Comparison of ENCODE assay signal across 12 mouse cellular contexts in the genomic region with DNA sequence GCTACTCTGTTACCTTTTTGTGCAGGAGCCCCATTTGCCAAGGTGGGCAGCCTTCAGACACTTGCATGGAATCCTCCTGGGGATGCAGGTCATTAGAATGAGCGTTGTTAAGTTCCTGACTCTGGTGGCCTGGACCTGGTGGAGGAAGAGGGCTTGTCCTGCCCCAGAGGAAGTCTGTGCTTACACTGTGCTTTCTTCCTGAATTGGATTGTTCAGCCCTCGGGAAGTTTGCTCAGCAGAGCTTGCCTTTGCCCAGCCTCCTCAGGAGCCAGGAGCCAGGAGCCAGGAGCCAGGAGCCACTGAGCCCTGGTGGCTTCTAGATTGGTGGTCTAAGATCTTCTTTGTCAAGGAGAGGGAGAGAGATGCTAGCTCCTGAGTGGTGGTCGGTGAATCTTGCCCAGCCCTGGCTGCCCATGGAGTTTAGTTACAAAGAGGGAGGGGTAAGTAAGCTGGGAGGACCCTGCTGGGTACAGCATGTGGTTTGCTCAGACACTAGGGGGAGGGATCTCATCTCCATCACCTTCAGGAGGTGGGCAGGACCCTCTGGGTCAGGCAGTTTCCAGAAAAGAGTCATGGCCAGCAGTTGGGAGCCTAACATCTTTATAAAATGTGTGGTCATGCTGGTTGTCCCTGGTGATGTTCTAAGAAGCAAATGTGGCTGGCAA. TPM values are rescaled to one million over a fixed set of nuclear protein-coding genes. Genes with fewer than 3 reads are reported as not detected.
DNase-seq lines count a peak whose midpoint lies in the region; ATAC-seq and TF ChIP-seq lines count a peak whose summit lies in the region.
"Had no signal": no experiment of that assay in that cellular context is flagged by ENCODE, and none has a peak within 500 bp of the region (broad histone marks: within the 10 kb centered on the region; RNA-seq: fewer than 3 reads in every experiment).

No protein-coding gene starts in this region.

- ATAC-seq in kidney, embryonic 14.5 days (ENCODE audit: low FRiP score, low TSS enrichment): no peak
- ATAC-seq in intestine, embryonic 15.5 days: no peak
- no peak for ATAC-seq in stomach, embryonic 16.5 days (ENCODE audit: insufficient read depth, low FRiP score)
- no peak for ATAC-seq in forebrain, embryonic 15.5 days (replicated peaks)
- ATAC-seq: liver, postnatal 0 days; midbrain, embryonic 16.5 days had no signal

- peak overlapping the region; percentile 42; the same call in 1 of the 2 replicates for H3K27ac ChIP-seq in kidney, embryonic 14.5 days (ENCODE audit: low read depth, low read length)
- no peak overlapping the region for H3K27ac ChIP-seq in intestine, embryonic 15.5 days
- H3K27ac ChIP-seq in stomach, embryonic 16.5 days (ENCODE audit: low read length): peak overlapping the region; percentile 11; the same call in 1 of the 2 replicates
- H3K27ac ChIP-seq in forebrain, embryonic 15.5 days (replicated peaks): no peak overlapping the region

- peaks cover 13% of the 10 kb centered on the region for H3K4me1 ChIP-seq in kidney, embryonic 14.5 days (ENCODE audit: control insufficient read depth, insufficient read depth, low read length)
- peaks cover 19% of the 10 kb centered on the region for H3K4me1 ChIP-seq in intestine, embryonic 15.5 days (replicated peaks)
- peaks cover 28% of the 10 kb centered on the region for H3K4me1 ChIP-seq in lung, adult 2 months (ENCODE audit: control insufficient read depth, insufficient read depth, low read length)
- peaks cover 10% of the 10 kb centered on the region for H3K4me1 ChIP-seq in stomach, embryonic 16.5 days (ENCODE audit: control insufficient read depth, insufficient read depth, low read length)
- peaks cover 6% of the 10 kb centered on the region; the same call in 1 of the 2 replicates for H3K4me1 ChIP-seq in forebrain, embryonic 15.5 days

- no peak for DNase-seq in kidney, postnatal 36 days
- DNase-seq in lung, adult 2 months: peak; percentile 23
- DNase-seq in thymus, adult 18-20 months: no peak
- DNase-seq: adrenal gland, adult 8-10 months; liver, postnatal 0 days; right cerebral cortex, postnatal 4 days had no signal

- H3K4me2 ChIP-seq in kidney, embryonic 14.5 days (replicated peaks; ENCODE audit: low read depth, low read length): peak overlapping the region; percentile 19
- H3K4me2 ChIP-seq in intestine, embryonic 15.5 days (replicated peaks): peak overlapping the region; percentile 82; the same call in 1 of the 2 replicates
- peak overlapping the region; percentile 36 for H3K4me2 ChIP-seq in stomach, embryonic 16.5 days (ENCODE audit: low read depth, low read length)
- H3K4me2 ChIP-seq in forebrain, embryonic 15.5 days (replicated peaks): no peak overlapping the region

- H3K4me3 ChIP-seq in kidney, embryonic 14.5 days (ENCODE audit: low read length): no peak overlapping the region
- H3K4me3 ChIP-seq in intestine, embryonic 15.5 days (replicated peaks): no peak overlapping the region
- H3K4me3 ChIP-seq in lung, adult 2 months (replicated peaks; ENCODE audit: extremely low read depth, low read depth, low read length): peak overlapping the region; percentile 26
- 0 out of 2 replicates have a peak overlapping the region, but pooled peaks have one; percentile 3 for H3K4me3 ChIP-seq in stomach, embryonic 16.5 days (replicated peaks; ENCODE audit: low read length)
- no peak overlapping the region for H3K4me3 ChIP-seq in forebrain, embryonic 15.5 days

- peaks cover 29% of the 10 kb centered on the region for H3K27me3 ChIP-seq in kidney, embryonic 14.5 days (ENCODE audit: control insufficient read depth, insufficient read depth, low read length)
- peaks cover 43% of the 10 kb centered on the region for H3K27me3 ChIP-seq in intestine, embryonic 15.5 days (replicated peaks)
- H3K27me3 ChIP-seq in stomach, embryonic 16.5 days (ENCODE audit: control insufficient read depth, insufficient read depth, low read length): peaks cover 44% of the 10 kb centered on the region
- peaks cover 40% of the 10 kb centered on the region for H3K27me3 ChIP-seq in forebrain, embryonic 15.5 days

- WGBS in kidney, embryonic 14.5 days: 16% methylated on average over 3 of the region's 3 CpGs
- WGBS in intestine, embryonic 15.5 days: 24% methylated on average over 3 of the region's 3 CpGs
- 11% methylated on average over 3 of the region's 3 CpGs for WGBS in lung, adult 2 months
- 27% methylated on average over 3 of the region's 3 CpGs for WGBS in stomach, embryonic 16.5 days
- 30% methylated on average over 3 of the region's 3 CpGs for WGBS in forebrain, embryonic 15.5 days

- no peak for TF ChIP-seq CTCF in lung, adult 2 months (IDR thresholded peaks at IDR 0.05; ENCODE audit: insufficient read depth, low read length)

- H3K9ac ChIP-seq in kidney, embryonic 14.5 days (ENCODE audit: low read depth, low read length): no peak overlapping the region
- no peak overlapping the region for H3K9ac ChIP-seq in intestine, embryonic 15.5 days
- no peak overlapping the region for H3K9ac ChIP-seq in stomach, embryonic 16.5 days (ENCODE audit: low read length)
- H3K9ac ChIP-seq in forebrain, embryonic 15.5 days (replicated peaks): no peak overlapping the region
- H3K9ac ChIP-seq: liver, postnatal 0 days had no signal

- H3K9me3 ChIP-seq in kidney, embryonic 14.5 days (ENCODE audit: control insufficient read depth, low read length): no peaks in the 10 kb centered on the region
- no peaks in the 10 kb centered on the region for H3K9me3 ChIP-seq in intestine, embryonic 15.5 days
- no peaks in the 10 kb centered on the region for H3K9me3 ChIP-seq in stomach, embryonic 16.5 days (replicated peaks; ENCODE audit: control insufficient read depth, low read length)
- no peaks in the 10 kb centered on the region for H3K9me3 ChIP-seq in forebrain, embryonic 15.5 days

- TF ChIP-seq POLR2A in lung, adult 2 months (IDR thresholded peaks at IDR 0.05; ENCODE audit: borderline replicate concordance, extremely low read depth, low read depth, low read length): no peak

- no peaks in the 10 kb centered on the region for H3K36me3 ChIP-seq in kidney, embryonic 14.5 days (ENCODE audit: control insufficient read depth, insufficient read depth, low read length)
- no peaks in the 10 kb centered on the region for H3K36me3 ChIP-seq in intestine, embryonic 15.5 days
- no peaks in the 10 kb centered on the region for H3K36me3 ChIP-seq in stomach, embryonic 16.5 days (ENCODE audit: control insufficient read depth, insufficient read depth, low read length)
- H3K36me3 ChIP-seq in forebrain, embryonic 15.5 days: no peaks in the 10 kb centered on the region

RNA-seq across cellular contexts. Expression of a gene that starts 3.0 kb away (rescaled TPM):
- 4.0 and 5.4 TPM in 2 replicates for polyA plus RNA-seq in kidney, embryonic 14.5 days (2014; fragmentation: Nextera tagmentation; extraction: Ambion mirVana)
- 7.9 and 9.9 TPM in 2 replicates for polyA plus RNA-seq in intestine, embryonic 15.5 days (2015; fragmentation: Nextera tagmentation; extraction: Ambion mirVana)
- polyA plus RNA-seq in lung, adult 2 months (2012; rRNA removed): 26.7 and 28.2 TPM in 2 replicates
- polyA plus RNA-seq in stomach, embryonic 16.5 days (2015; fragmentation: Nextera tagmentation; extraction: Ambion mirVana): 10.0 and 10.1 TPM in 2 replicates
- polyA plus RNA-seq in forebrain, embryonic 15.5 days (2015; fragmentation: Nextera tagmentation; extraction: Ambion mirVana): 0.81 and 1.4 TPM in 2 replicates

RNA-seq across cellular contexts. Expression of a gene that starts 14.7 kb away (rescaled TPM):
- polyA plus RNA-seq in kidney, embryonic 14.5 days (2014; fragmentation: Nextera tagmentation; extraction: Ambion mirVana): 4.4 and 4.9 TPM in 2 replicates
- polyA plus RNA-seq in intestine, embryonic 15.5 days (2015; fragmentation: Nextera tagmentation; extraction: Ambion mirVana): 8.2 and 9.8 TPM in 2 replicates
- 0.42 and 0.62 TPM in 2 replicates for polyA plus RNA-seq in lung, adult 2 months (2012; rRNA removed)
- polyA plus RNA-seq in stomach, embryonic 16.5 days (2015; fragmentation: Nextera tagmentation; extraction: Ambion mirVana): 18.3 and 18.5 TPM in 2 replicates
- polyA plus RNA-seq in forebrain, embryonic 15.5 days (2015; fragmentation: Nextera tagmentation; extraction: Ambion mirVana): 1.2 and 1.3 TPM in 2 replicates
- polyA plus RNA-seq: cortical plate, adult 2 months had no signal

RNA-seq across cellular contexts. Expression of a gene that starts 40.1 kb away (rescaled TPM):
- 74.4 and 95.1 TPM in 2 replicates for polyA plus RNA-seq in kidney, embryonic 14.5 days (2014; fragmentation: Nextera tagmentation; extraction: Ambion mirVana)
- polyA plus RNA-seq in intestine, embryonic 15.5 days (2015; fragmentation: Nextera tagmentation; extraction: Ambion mirVana): 76.0 and 76.2 TPM in 2 replicates
- polyA plus RNA-seq in lung, adult 2 months (2012; rRNA removed): 83.1 and 85.1 TPM in 2 replicates
- 75.8 and 84.7 TPM in 2 replicates for polyA plus RNA-seq in stomach, embryonic 16.5 days (2015; fragmentation: Nextera tagmentation; extraction: Ambion mirVana)
- 103 and 106 TPM in 2 replicates for polyA plus RNA-seq in forebrain, embryonic 15.5 days (2015; fragmentation: Nextera tagmentation; extraction: Ambion mirVana)

RNA-seq across cellular contexts. Expression of a gene that starts 56.6 kb away (rescaled TPM):
- 477 and 494 TPM in 2 replicates for polyA plus RNA-seq in kidney, embryonic 14.5 days (2014; fragmentation: Nextera tagmentation; extraction: Ambion mirVana)
- 411 and 413 TPM in 2 replicates for polyA plus RNA-seq in intestine, embryonic 15.5 days (2015; fragmentation: Nextera tagmentation; extraction: Ambion mirVana)
- 575 and 614 TPM in 2 replicates for polyA plus RNA-seq in lung, adult 2 months (2012; rRNA removed)
- 638 and 686 TPM in 2 replicates for polyA plus RNA-seq in stomach, embryonic 16.5 days (2015; fragmentation: Nextera tagmentation; extraction: Ambion mirVana)
- polyA plus RNA-seq in forebrain, embryonic 15.5 days (2015; fragmentation: Nextera tagmentation; extraction: Ambion mirVana): 286 and 294 TPM in 2 replicates

Comparison
In these comparisons a context has a peak if more than half of its experiments do, and no peak if none do; other contexts are left out.
1. H3K27ac ChIP-seq: peak in kidney, embryonic 14.5 days (single experiment) and stomach, embryonic 16.5 days (single experiment); none in intestine, embryonic 15.5 days (single experiment) and forebrain, embryonic 15.5 days (single experiment).
2. H3K4me3 ChIP-seq: peak in lung, adult 2 months (single experiment) and stomach, embryonic 16.5 days (single experiment); none in kidney, embryonic 14.5 days (single experiment), intestine, embryonic 15.5 days (single experiment) and forebrain, embryonic 15.5 days (single experiment).